Mouse (Mus musculus) lung, adult 2 months (tissue): ENCODE data around the gene Vmn1r234.

Source experiments
- CTCF ChIP-seq: fragments of 200-500 bp; IDR thresholded peaks from 2 replicates; pipeline ENCODE4 v1.5.1; 2011; ENCODE audit warnings: mild to moderate bottlenecking, low read length, control low read depth; ENCODE audit not compliant: insufficient read depth
- POLR2A ChIP-seq: fragments of 200-500 bp; IDR thresholded peaks from 2 replicates; pipeline ENCODE4 v1.6.1; 2011; ENCODE audit warnings: low read depth, mild to moderate bottlenecking, control low read depth, low read length, borderline replicate concordance; ENCODE audit errors: extremely low read depth

- no peak for TF ChIP-seq CTCF
- no peak for TF ChIP-seq POLR2A
Observed at GRCm38 (mm10) chr17:21256111-21256510, 30.2 kb downstream of the Vmn1r234 start, which contains the start of gene Vmn1r235.
